Mouse (Mus musculus) myocyte (in vitro differentiated cells): ENCODE measurements at regions not wholly inside any gene's neighbourhood (a gene's known extent, or its start where the extent isn't known, plus 50 kb on each side); places are given as distances from the start of the nearest gene placed in this dataset.

Experiments
- CEBPB ChIP-seq: IDR thresholded peaks from 2 replicates; pipeline ENCODE4 v1.6.1; 2011; ENCODE audit warnings: mild to moderate bottlenecking, moderate library complexity; ENCODE audit not compliant: poor library complexity, insufficient read depth, severe bottlenecking
- MAX ChIP-seq: IDR thresholded peaks from one replicate; pipeline ENCODE4 v1.6.1; 2011; ENCODE audit warnings: low read depth, mild to moderate bottlenecking, control low read depth
- MYOG ChIP-seq, 3 experiments: IDR thresholded peaks; one replicate each; pipeline ENCODE4 v1.6.1; 2011; ENCODE audit warnings: control low read depth in 2 of 3, low read depth in 2 of 3, mild to moderate bottlenecking in 2 of 3; ENCODE audit not compliant: insufficient read length in 2 of 3, control insufficient read depth in 1 of 3, insufficient read depth in 1 of 3
- POLR2A ChIP-seq: IDR thresholded peaks from one replicate; pipeline ENCODE4 v1.6.1; 2011; ENCODE audit warnings: low read depth, mild to moderate bottlenecking, control low read depth, moderate library complexity; ENCODE audit not compliant: insufficient read length
- POLR2AphosphoS2 ChIP-seq: IDR thresholded peaks from one replicate; pipeline ENCODE4 v1.6.1; 2011; ENCODE audit warnings: low read depth, control low read depth; ENCODE audit not compliant: insufficient read length
- TCF12 ChIP-seq: IDR thresholded peaks from one replicate; pipeline ENCODE4 v1.6.1; 2011; ENCODE audit warnings: mild to moderate bottlenecking, control low read depth; ENCODE audit not compliant: poor library complexity, insufficient read depth, severe bottlenecking
- TCF3 ChIP-seq: IDR thresholded peaks from one replicate; pipeline ENCODE4 v1.6.1; 2011; ENCODE audit warnings: low read depth, control low read depth; ENCODE audit not compliant: insufficient read length

DNA sequence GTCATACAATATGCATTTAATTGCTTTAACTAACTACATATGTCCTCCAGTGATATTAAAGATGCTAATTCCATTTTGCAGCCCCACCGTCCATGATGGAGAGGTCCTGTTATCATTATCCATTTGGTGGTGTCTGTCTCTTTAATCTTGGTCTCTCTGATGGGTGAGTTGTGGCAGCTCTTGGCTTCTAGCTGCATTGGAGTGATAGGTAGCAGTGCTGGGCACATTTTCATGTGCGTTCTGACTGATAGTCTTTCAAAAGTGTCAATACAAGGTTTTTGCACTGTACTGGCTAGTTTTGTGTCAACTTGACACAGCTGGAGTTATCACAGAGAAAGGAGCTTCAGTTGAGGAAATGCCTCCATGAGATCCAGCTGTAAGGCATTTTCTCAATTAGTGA lies 67.5 kb upstream of the Six2 start:
- no peak for TF ChIP-seq MAX
- no peak for TF ChIP-seq POLR2AphosphoS2
- no peak for TF ChIP-seq POLR2A
- TF ChIP-seq TCF12 = no peak
- TF ChIP-seq TCF3 = no peak
- TF ChIP-seq MYOG (IDR thresholded peaks at IDR 0.05; ENCODE audit: control insufficient read depth in 1 of 3, insufficient read depth in 1 of 3, insufficient read length in 2 of 3, low read depth in 2 of 3) = no peak
- no peak for TF ChIP-seq CEBPB
